Mouse (Mus musculus): ENCODE measurements at regions not wholly inside any gene's neighbourhood (a gene's known extent, or its start where the extent isn't known, plus 50 kb on each side); places are given as distances from the start of the nearest gene placed in this dataset.

- 64% methylated on average over 4 of the region's 4 CpGs for WGBS
- Histone ChIP-seq H3K36me3 (ENCODE audit: control insufficient read depth, insufficient read depth, low read length) (no peaks in the 10 kb centered on the region), H3K9me3 (ENCODE audit: control insufficient read depth, low read length) (no peaks in the 10 kb centered on the region), H3K9ac (ENCODE audit: low read length) (no peak overlapping the region), H3K4me1 (replicated peaks; ENCODE audit: control insufficient read depth, insufficient read depth, low read length) (no peaks in the 10 kb centered on the region), H3K27me3 (ENCODE audit: control insufficient read depth, insufficient read depth, low read depth, low read length) (no peaks in the 10 kb centered on the region), H3K27ac (ENCODE audit: low read length) (no peak overlapping the region), H3K4me3 (ENCODE audit: low read length) (no peak overlapping the region), H3K4me2 (ENCODE audit: low read depth, low read length) (no peak overlapping the region)
- ATAC-seq (ENCODE audit: low read depth) = no peak
Observed at GRCm38 (mm10) chr13:70033763-70034162, 231.6 kb downstream of the Med10 start.

- Histone ChIP-seq H3K36me3 (ENCODE audit: control insufficient read depth, insufficient read depth, low read length) (no peaks in the 10 kb centered on the region), H3K4me2 (ENCODE audit: low read depth, low read length) (no peak overlapping the region), H3K4me3 (ENCODE audit: low read length) (no peak overlapping the region), H3K4me1 (replicated peaks; ENCODE audit: control insufficient read depth, insufficient read depth, low read length) (no peaks in the 10 kb centered on the region), H3K27ac (ENCODE audit: low read length) (no peak overlapping the region), H3K27me3 (ENCODE audit: control insufficient read depth, insufficient read depth, low read depth, low read length) (no peaks in the 10 kb centered on the region), H3K9ac (ENCODE audit: low read length) (no peak overlapping the region), H3K9me3 (ENCODE audit: control insufficient read depth, low read length) (no peaks in the 10 kb centered on the region)
- 37% methylated on average over 11 of the region's 11 CpGs for WGBS
- no peak for ATAC-seq (ENCODE audit: low read depth)
Observed at GRCm38 (mm10) chr13:70037985-70038667, 235.9 kb downstream of the Med10 start.

GRCm38 (mm10) chr13:70057920-70058319 lies 255.7 kb downstream of the Med10 start:
- no peak for ATAC-seq (ENCODE audit: low read depth)
- H3K27ac ChIP-seq (ENCODE audit: low read length) = no peak overlapping the region
- no peak overlapping the region for H3K9ac ChIP-seq (ENCODE audit: low read length)
- no peaks in the 10 kb centered on the region for H3K9me3 ChIP-seq (ENCODE audit: control insufficient read depth, low read length)
- 72% methylated on average over 9 of the region's 9 CpGs for WGBS
- H3K4me3 ChIP-seq (ENCODE audit: low read length) = no peak overlapping the region
- no peaks in the 10 kb centered on the region for H3K4me1 ChIP-seq (replicated peaks; ENCODE audit: control insufficient read depth, insufficient read depth, low read length)
- no peaks in the 10 kb centered on the region for H3K27me3 ChIP-seq (ENCODE audit: control insufficient read depth, insufficient read depth, low read depth, low read length)
- no peak overlapping the region for H3K4me2 ChIP-seq (ENCODE audit: low read depth, low read length)
- H3K36me3 ChIP-seq (ENCODE audit: control insufficient read depth, insufficient read depth, low read length) = no peaks in the 10 kb centered on the region

- no peaks in the 10 kb centered on the region for H3K27me3 ChIP-seq (ENCODE audit: control insufficient read depth, insufficient read depth, low read depth, low read length)
- no peaks in the 10 kb centered on the region for H3K4me1 ChIP-seq (replicated peaks; ENCODE audit: control insufficient read depth, insufficient read depth, low read length)
- H3K27ac ChIP-seq (ENCODE audit: low read length) = no peak overlapping the region
- H3K4me2 ChIP-seq (ENCODE audit: low read depth, low read length) = no peak overlapping the region
- H3K9ac ChIP-seq (ENCODE audit: low read length) = no peak overlapping the region
- no peaks in the 10 kb centered on the region for H3K36me3 ChIP-seq (ENCODE audit: control insufficient read depth, insufficient read depth, low read length)
- no peak overlapping the region for H3K4me3 ChIP-seq (ENCODE audit: low read length)
- no peaks in the 10 kb centered on the region for H3K9me3 ChIP-seq (ENCODE audit: control insufficient read depth, low read length)
- 71% methylated on average over 13 of the region's 13 CpGs for WGBS
- ATAC-seq (ENCODE audit: low read depth) = no peak
Observed at GRCm38 (mm10) chr13:70061363-70061945, 259.3 kb downstream of the Med10 start.

- H3K27ac ChIP-seq (ENCODE audit: low read length) = no peak overlapping the region
- H3K4me3 ChIP-seq (ENCODE audit: low read length) = no peak overlapping the region
- H3K9me3 ChIP-seq (ENCODE audit: control insufficient read depth, low read length) = no peaks in the 10 kb centered on the region
- no peaks in the 10 kb centered on the region for H3K36me3 ChIP-seq (ENCODE audit: control insufficient read depth, insufficient read depth, low read length)
- no peaks in the 10 kb centered on the region for H3K4me1 ChIP-seq (replicated peaks; ENCODE audit: control insufficient read depth, insufficient read depth, low read length)
- WGBS = 66% methylated on average over 6 of the region's 6 CpGs
- no peaks in the 10 kb centered on the region for H3K27me3 ChIP-seq (ENCODE audit: control insufficient read depth, insufficient read depth, low read depth, low read length)
- no peak overlapping the region for H3K9ac ChIP-seq (ENCODE audit: low read length)
- no peak for ATAC-seq (ENCODE audit: low read depth)
- H3K4me2 ChIP-seq (ENCODE audit: low read depth, low read length) = no peak overlapping the region
Observed at GRCm38 (mm10) chr13:70073655-70074054, 271.5 kb downstream of the Med10 start.

- Histone ChIP-seq H3K27ac (ENCODE audit: low read length) (no peak overlapping the region), H3K36me3 (ENCODE audit: control insufficient read depth, insufficient read depth, low read length) (no peaks in the 10 kb centered on the region), H3K27me3 (ENCODE audit: control insufficient read depth, insufficient read depth, low read depth, low read length) (no peaks in the 10 kb centered on the region), H3K9ac (ENCODE audit: low read length) (no peak overlapping the region), H3K4me3 (ENCODE audit: low read length) (no peak overlapping the region), H3K4me1 (replicated peaks; ENCODE audit: control insufficient read depth, insufficient read depth, low read length) (no peaks in the 10 kb centered on the region), H3K4me2 (ENCODE audit: low read depth, low read length) (no peak overlapping the region), H3K9me3 (ENCODE audit: control insufficient read depth, low read length) (no peaks in the 10 kb centered on the region)
- no peak for ATAC-seq (ENCODE audit: low read depth)
- WGBS = 82% methylated on average over 4 of the region's 4 CpGs
Observed at GRCm38 (mm10) chr13:70075353-70075752, 273.2 kb downstream of the Med10 start.

GRCm38 (mm10) chr13:70081108-70081507 lies 278.9 kb downstream of the Med10 start:
- Histone ChIP-seq H3K27ac (ENCODE audit: low read length) (no peak overlapping the region), H3K36me3 (ENCODE audit: control insufficient read depth, insufficient read depth, low read length) (no peaks in the 10 kb centered on the region), H3K9me3 (ENCODE audit: control insufficient read depth, low read length) (no peaks in the 10 kb centered on the region), H3K4me1 (replicated peaks; ENCODE audit: control insufficient read depth, insufficient read depth, low read length) (no peaks in the 10 kb centered on the region), H3K9ac (ENCODE audit: low read length) (no peak overlapping the region), H3K27me3 (ENCODE audit: control insufficient read depth, insufficient read depth, low read depth, low read length) (no peaks in the 10 kb centered on the region), H3K4me2 (ENCODE audit: low read depth, low read length) (no peak overlapping the region), H3K4me3 (ENCODE audit: low read length) (no peak overlapping the region)
- 71% methylated on average over 4 of the region's 4 CpGs for WGBS
- no peak for ATAC-seq (ENCODE audit: low read depth)

GRCm38 (mm10) chr13:70092886-70093285 lies 290.7 kb downstream of the Med10 start:
- no peak overlapping the region for H3K9ac ChIP-seq (ENCODE audit: low read length)
- no peaks in the 10 kb centered on the region for H3K27me3 ChIP-seq (ENCODE audit: control insufficient read depth, insufficient read depth, low read depth, low read length)
- H3K4me1 ChIP-seq (replicated peaks; ENCODE audit: control insufficient read depth, insufficient read depth, low read length) = no peaks in the 10 kb centered on the region
- ATAC-seq (ENCODE audit: low read depth) = no peak
- no peak overlapping the region for H3K27ac ChIP-seq (ENCODE audit: low read length)
- no peaks in the 10 kb centered on the region for H3K36me3 ChIP-seq (ENCODE audit: control insufficient read depth, insufficient read depth, low read length)
- no peak overlapping the region for H3K4me3 ChIP-seq (ENCODE audit: low read length)
- H3K9me3 ChIP-seq (ENCODE audit: control insufficient read depth, low read length) = no peaks in the 10 kb centered on the region
- WGBS = 45% methylated on average over 4 of the region's 4 CpGs
- no peak overlapping the region for H3K4me2 ChIP-seq (ENCODE audit: low read depth, low read length)

- no peak overlapping the region for H3K9ac ChIP-seq (ENCODE audit: low read length)
- no peak overlapping the region for H3K27ac ChIP-seq (ENCODE audit: low read length)
- H3K4me2 ChIP-seq (ENCODE audit: low read depth, low read length) = no peak overlapping the region
- no peaks in the 10 kb centered on the region for H3K27me3 ChIP-seq (ENCODE audit: control insufficient read depth, insufficient read depth, low read depth, low read length)
- ATAC-seq (ENCODE audit: low read depth) = no peak
- H3K4me3 ChIP-seq (ENCODE audit: low read length) = no peak overlapping the region
- 47% methylated on average over 2 of the region's 2 CpGs for WGBS
- no peaks in the 10 kb centered on the region for H3K36me3 ChIP-seq (ENCODE audit: control insufficient read depth, insufficient read depth, low read length)
- no peaks in the 10 kb centered on the region for H3K4me1 ChIP-seq (replicated peaks; ENCODE audit: control insufficient read depth, insufficient read depth, low read length)
- no peaks in the 10 kb centered on the region for H3K9me3 ChIP-seq (ENCODE audit: control insufficient read depth, low read length)
Observed at GRCm38 (mm10) chr13:70093970-70094369, 291.8 kb downstream of the Med10 start.

Measured in lung, embryonic 16.5 days (tissue).